Mouse (Mus musculus) brain, embryonic 14.5 days (tissue): ENCODE measurements around the gene Sox6. TPM values are rescaled to one million over a fixed set of nuclear protein-coding genes. Genes with fewer than 3 reads are reported as not detected.

Source experiments
- DNase-seq: peaks from one replicate; pipeline ENCODE4 v3.0.0-alpha.2; 2011; ENCODE audit warnings: low read depth
- CTCF ChIP-seq: fragments of 200-500 bp; IDR thresholded peaks from 2 replicates; pipeline ENCODE4 v1.5.1; 2012; ENCODE audit warnings: inconsistent platforms, mild to moderate bottlenecking, moderate library complexity, borderline replicate concordance; ENCODE audit not compliant: insufficient read depth, insufficient read length; ENCODE audit errors: extremely low read depth
- POLR2A ChIP-seq: fragments of 200-500 bp; IDR thresholded peaks from 2 replicates; pipeline ENCODE4 v1.6.1; 2012; ENCODE audit warnings: mild to moderate bottlenecking, inconsistent platforms, borderline replicate concordance; ENCODE audit not compliant: poor library complexity, insufficient read depth, insufficient read length, severe bottlenecking; ENCODE audit errors: extremely low read depth
- polyA plus RNA-seq: library from polyadenylated mRNA; depleted of rRNA; stranded (reverse); fragments of >200 nt; gene quantifications from 2 replicates; pipeline ENCODE4 v1.2.3, GENCODE M21; 2012

Sox6 gene
- polyA plus RNA-seq, 1 experiment, result 23.1 TPM

- TF ChIP-seq POLR2A, result no peak
- TF ChIP-seq CTCF, result no peak
- DNase-seq, result peak; percentile 45
These were observed 284.4 kb downstream of the Sox6 start for GRCm38 (mm10) chr7:115754216-115754615.

GRCm38 (mm10) chr7:115752121-115752634 is 286.4 kb downstream of the Sox6 start:
- DNase-seq, result peak; percentile 84
- no peak for TF ChIP-seq POLR2A
- no peak for TF ChIP-seq CTCF

- DNase-seq, result peak; percentile 60
- no peak for TF ChIP-seq CTCF
- no peak for TF ChIP-seq POLR2A
These were observed 287.5 kb downstream of the Sox6 start for GRCm38 (mm10) chr7:115751083-115751482.

GRCm38 (mm10) chr7:115750275-115750825 is 288.2 kb downstream of the Sox6 start:
- TF ChIP-seq POLR2A (no peak), CTCF (no peak)
- peak; percentile 53 for DNase-seq

- peak; percentile 54 for DNase-seq
- TF ChIP-seq CTCF, result no peak
- no peak for TF ChIP-seq POLR2A
These were observed 291.1 kb downstream of the Sox6 start for GRCm38 (mm10) chr7:115747541-115747940.

- no peak for TF ChIP-seq POLR2A
- no peak for TF ChIP-seq CTCF
- peak; percentile 82 for DNase-seq
These were observed 292.8 kb downstream of the Sox6 start for GRCm38 (mm10) chr7:115745672-115746253.

GRCm38 (mm10) chr7:115734137-115734536 is 304.5 kb downstream of the Sox6 start:
- no peak for TF ChIP-seq POLR2A
- TF ChIP-seq CTCF, result no peak
- DNase-seq, result peak; percentile 66

- TF ChIP-seq CTCF, result no peak
- TF ChIP-seq POLR2A, result no peak
- DNase-seq, result no peak
These were observed 305.8 kb downstream of the Sox6 start for GRCm38 (mm10) chr7:115732824-115733223.

GRCm38 (mm10) chr7:115726776-115727175 is 311.8 kb downstream of the Sox6 start:
- DNase-seq, result no peak
- TF ChIP-seq CTCF (no peak), POLR2A (no peak)

- no peak for DNase-seq
- TF ChIP-seq CTCF (no peak), POLR2A (no peak)
These were observed 314.2 kb downstream of the Sox6 start for GRCm38 (mm10) chr7:115724404-115724803.

GRCm38 (mm10) chr7:115721624-115722540 is 316.7 kb downstream of the Sox6 start:
- TF ChIP-seq CTCF (no peak), POLR2A (no peak)
- peak; percentile 88 for DNase-seq
